Mouse (Mus musculus): Measurements from ENCODE around the gene Zhx3.

DNA sequence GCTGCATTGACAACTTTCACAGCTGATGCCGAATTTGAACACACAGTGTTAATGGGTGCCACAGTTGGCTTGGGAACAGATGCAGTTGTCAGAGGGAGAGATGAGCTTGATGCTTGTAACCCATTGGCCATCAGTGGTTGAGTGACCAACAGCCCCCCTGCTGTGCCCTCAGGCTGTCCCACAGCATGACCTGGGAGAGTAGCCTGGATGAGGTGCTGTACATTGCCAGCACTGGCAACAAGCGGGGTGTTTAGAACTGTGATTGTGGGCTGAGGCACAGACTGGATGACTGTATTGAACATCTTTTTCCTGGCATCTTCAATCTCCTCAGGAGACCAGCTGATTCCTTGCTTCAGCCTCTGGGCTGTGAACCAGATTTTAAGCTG, 92.0 kb downstream of the Zhx3 start:
- TF ChIP-seq CTCF (IDR thresholded peaks at IDR 0.05; ENCODE audit: insufficient read depth, low read length) (no peak), POLR2A (IDR thresholded peaks at IDR 0.05; ENCODE audit: borderline replicate concordance, extremely low read depth, low read depth, low read length) (no peak)

Measured in lung, adult 2 months (tissue).